Mouse (Mus musculus) lung, adult 18-20 months (tissue): ENCODE measurements at regions not wholly inside any gene's neighbourhood (a gene's known extent, or its start where the extent isn't known, plus 50 kb on each side); places are given as distances from the start of the nearest gene placed in this dataset.

Experiments used
- DNase-seq, 2 experiments: peaks; one replicate each; pipeline ENCODE4 v3.0.0; 2022; ENCODE audit warnings: mixed read lengths in 2 of 2

GRCm38 (mm10) chr15:62073595-62073994, 1150.8 kb upstream of the A1bg start:
- no peak for DNase-seq

DNA sequence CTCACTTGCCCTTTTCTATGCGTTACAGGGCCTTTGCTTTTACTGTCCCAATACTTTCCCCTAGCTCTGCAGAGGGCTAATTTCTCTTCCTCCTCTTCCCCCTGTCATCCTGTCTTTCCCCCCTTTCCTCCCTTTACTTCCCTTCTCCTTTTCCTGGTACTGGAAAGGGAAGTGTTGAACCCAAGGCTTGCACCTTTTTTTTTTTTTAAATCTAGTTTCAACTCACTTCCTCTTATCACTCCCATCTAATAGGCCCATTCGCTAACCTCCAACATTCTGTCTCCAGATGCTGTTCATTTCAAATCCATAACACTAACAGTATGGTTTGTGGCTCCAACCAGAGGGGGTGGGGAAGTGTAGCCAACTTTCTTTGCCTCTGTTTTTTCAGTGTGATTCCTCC, 1148.5 kb upstream of the A1bg start:
- no peak for DNase-seq

DNA sequence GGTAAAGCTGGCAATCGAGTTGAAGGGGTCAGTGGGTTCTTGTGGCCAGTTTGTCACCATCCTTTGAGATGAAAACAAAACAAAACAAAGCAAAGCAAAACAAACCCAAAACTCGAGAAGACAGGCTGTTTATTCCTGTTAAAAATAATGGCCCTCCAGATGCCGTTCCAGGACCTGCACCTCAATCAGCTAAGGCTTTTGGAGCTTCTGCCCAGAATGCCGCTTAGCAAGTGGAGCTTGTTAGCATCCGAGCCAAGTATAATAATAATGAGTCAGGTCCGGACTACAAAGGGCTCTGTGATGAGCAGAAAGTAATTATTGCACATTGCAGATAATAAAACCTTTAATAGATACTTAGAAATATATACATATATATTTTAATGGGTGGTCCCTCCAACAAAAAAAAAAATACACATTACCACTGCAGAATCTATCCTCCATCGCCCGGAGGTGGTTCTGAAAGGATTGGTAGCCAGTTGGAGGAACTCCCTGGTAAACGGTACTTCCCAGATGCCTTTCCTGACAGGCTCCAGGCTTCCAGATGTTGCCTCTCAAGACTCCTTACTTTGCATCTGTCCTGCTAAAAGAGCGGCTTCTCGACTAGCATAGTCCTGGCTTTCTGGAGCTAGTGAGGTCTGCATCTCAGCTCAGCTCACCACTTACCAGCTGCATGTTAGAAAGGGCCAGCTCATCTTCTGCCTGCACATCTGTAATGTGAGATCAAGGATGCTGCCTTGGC, 1145.8 kb upstream of the A1bg start:
- no peak for DNase-seq

DNA sequence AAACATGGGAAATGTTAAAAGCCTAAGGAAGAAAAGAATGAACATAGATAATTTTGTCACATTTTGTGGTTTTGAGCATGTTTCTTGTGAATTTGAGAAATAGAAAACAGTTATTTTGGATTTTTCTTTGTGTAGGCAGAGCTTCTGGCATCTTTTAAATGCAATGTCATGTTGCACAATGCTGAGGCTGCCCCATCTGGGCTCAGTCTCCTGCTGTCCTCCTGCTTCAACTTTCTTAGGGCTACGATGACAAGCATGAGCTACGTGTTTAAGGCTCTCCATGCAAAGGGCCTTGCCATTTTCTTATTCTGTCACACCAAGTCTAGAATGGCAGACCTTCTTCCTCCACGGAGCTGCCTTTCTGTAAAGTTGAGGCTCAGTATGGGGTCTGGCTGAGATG, 1141.6 kb upstream of the A1bg start:
- DNase-seq = no peak

GRCm38 (mm10) chr15:62057449-62057848, 1134.6 kb upstream of the A1bg start:
- DNase-seq = no peak

DNA sequence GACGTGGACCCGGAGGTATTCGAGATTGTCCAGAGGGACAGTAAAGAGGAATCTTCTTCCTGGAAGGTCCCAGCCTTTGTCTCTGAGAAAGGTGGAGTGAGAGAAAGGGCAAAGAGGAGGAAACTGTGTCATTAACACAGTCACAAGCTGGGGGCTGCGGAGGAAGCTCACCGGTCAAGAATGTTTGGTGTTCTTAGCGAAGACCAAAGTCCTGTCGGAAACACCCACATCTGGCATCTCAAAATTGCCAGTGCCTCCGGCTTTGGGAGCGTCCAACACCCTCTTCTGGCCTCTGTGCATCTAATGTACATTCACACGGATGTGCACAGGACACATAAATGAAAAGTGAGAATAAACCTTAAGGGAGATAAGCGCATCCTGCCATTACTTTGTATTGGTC, 1134.1 kb upstream of the A1bg start:
- no peak for DNase-seq

- DNase-seq = peak; percentile 52 to 57
Observed at GRCm38 (mm10) chr15:62056401-62056800, 1133.6 kb upstream of the A1bg start.

DNA sequence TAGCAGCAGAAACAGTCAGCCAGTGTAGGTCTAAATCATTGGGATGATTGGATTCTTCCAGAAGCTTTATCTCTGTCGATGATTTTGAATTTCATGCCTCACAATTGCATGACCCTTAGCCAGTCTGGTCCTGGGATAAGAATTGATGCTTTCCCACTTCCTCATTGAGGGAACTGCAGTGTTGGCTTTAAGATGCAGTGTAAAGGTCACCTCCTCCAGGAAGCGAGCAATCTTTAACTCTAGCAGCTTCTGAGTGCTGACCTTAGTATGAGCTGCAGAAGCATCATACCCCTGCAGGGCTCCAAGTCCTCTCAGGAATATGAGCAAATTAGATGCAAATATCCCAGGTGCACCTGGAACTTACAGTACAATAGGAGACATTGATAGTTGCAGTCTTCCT, 1132.2 kb upstream of the A1bg start:
- DNase-seq = no peak

DNA sequence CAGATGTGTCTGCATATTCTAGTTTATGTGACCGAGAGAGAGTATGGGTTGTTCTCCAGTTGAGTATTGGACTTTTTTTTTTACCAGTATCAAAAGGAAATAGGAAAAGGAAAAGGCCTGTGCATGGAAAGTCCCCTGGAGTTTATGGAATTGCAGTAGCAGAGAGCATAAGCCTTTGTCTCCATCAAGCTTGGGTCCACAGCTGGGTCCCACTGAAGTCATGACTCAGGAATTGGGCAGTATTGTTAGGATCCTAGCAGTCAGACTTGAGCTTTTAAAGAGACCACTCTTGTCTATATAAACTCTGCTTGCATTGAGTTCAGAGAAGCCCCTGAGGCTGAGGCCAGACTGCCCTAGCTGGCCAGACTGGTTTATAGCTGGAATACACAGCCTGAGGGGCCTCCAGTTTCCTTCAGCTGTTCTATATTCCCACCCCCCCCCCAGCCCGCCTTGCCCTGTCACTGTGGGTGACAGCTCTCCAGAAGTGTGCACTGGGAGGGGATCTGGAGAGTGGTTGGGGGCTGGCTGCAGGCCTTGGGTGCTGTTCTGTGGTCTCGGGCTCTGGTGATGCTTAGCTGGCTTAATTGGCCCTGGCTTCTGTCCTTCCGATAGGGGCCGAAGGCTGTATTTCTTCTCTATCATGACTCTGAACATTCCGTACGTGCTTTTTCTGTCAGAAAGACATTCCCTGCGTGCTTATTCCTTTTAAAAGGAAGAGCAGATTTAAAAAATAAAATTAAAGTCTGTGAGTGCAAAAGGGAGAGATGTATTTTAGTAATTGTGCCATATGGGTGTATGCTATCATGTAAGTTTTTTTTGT, 1130.8 kb upstream of the A1bg start:
- no peak for DNase-seq

DNA sequence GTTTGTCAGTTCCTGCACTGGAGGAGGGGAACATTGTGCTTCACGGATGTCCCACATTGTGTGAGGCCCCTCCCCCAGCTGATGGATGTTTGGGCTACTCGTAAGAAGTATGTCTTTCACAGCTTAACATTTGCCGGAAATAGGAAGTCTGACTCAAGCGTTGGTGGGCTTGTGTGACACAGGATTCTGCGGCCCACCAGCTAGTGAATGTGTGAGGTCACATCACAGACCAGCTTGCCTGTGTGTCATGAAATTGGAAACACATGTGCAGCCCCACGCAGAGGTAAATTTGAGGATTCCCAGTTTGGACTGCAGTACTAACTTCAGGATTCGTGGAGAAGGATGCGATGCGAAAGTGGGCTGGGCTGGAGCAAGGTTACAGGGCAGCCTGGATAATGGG, 1126.6 kb upstream of the A1bg start:
- DNase-seq = no peak

DNA sequence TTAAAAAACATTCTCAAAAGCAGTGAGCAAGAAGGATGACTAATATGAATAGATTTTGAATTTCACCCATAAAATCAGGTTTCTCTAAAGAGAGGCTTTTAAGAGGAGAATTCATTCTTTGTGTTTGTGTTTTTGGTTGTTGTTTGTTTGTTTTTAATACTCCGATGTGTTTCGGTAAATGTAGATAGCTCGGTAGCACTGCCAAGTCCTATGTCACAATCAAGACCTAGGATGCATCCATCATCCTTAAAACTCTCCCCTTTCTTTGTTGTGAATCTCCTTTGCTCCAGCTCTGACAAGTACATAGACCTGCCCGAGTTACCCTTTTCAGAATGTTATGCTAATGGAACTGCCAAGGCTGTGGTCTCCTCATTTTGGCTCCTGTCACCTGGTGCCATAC, 1126.2 kb upstream of the A1bg start:
- no peak for DNase-seq

DNA sequence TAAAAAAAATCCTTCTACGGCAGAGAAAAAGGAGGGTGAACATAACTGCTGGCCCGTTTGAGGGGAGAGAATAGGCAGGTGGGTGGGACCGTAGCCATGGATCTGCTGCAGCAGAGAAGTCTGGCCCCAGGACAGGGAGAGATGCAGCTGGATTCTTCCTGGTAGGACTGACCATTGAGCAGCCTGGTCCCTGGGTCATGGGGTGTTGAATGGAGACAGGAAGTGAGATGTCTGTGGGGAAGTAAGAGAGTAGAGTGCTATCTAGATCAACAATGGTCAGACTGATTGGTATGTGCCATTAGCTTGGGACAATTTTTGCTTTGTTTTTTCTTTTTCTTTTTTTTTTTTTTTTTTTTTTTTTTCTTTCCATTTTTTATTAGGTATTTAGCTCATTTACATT, 1123.5 kb upstream of the A1bg start:
- no peak for DNase-seq

GRCm38 (mm10) chr15:62044654-62045335, 1122.0 kb upstream of the A1bg start:
- DNase-seq = no peak

- DNase-seq = peak; percentile 30 to 39
Observed at GRCm38 (mm10) chr15:62043617-62044392, 1121.0 kb upstream of the A1bg start.

DNA sequence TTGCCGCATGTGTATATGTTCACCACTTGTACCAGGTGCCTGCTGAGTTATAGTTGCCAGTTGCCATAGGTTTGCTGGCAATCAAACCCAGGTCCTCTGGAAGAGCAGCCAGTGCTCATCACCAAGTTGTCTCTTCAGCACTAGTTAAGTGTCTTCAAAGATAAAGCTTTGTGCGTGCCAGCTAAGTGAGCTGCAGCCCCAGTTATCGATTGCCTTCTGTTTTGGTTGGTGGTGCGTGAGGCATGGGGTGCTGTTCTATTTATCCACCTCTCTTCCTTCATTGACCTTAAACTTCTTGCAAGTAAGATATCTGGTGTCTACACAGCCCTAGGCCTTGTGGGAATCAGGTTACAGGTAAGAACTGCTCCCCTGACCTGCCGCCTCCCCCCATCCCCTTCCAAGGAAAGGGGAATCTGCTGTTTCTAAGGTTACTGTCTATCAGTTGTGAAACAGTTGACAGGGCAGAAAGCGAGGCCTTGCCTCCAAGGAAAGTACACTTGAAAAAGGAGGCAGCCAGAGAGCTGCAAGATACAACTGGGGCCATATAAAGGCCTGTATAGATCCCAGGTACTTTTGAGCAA, 1120.2 kb upstream of the A1bg start:
- DNase-seq = no peak
